ENCODE assay signal across 26 mouse cellular contexts in the genomic region with DNA sequence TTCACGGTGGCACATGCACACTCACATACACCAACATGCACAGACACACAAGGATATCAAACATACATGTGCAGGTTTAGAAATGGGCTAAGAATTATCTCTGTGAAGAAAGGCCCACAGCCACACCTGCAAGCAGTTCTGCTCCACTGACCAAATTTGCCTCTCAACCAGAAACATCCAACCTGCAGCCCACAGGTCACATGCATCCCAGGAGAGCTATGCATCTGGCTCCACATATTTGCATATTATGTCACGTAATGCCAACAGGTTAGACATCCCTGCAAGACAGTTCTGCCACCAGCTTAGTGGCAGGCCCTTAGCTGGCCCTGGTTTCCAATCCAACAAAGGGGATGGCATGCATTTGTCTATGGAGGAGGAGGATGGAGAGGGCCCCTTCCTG. TPM values are rescaled to one million over a fixed set of nuclear protein-coding genes. Genes with fewer than 3 reads are reported as not detected.
DNase-seq lines count a peak whose midpoint lies in the region; ATAC-seq and TF ChIP-seq lines count a peak whose summit lies in the region.
"Had no signal": no experiment of that assay in that cellular context is flagged by ENCODE, and none has a peak within 500 bp of the region (broad histone marks: within the 10 kb centered on the region; RNA-seq: fewer than 3 reads in every experiment).

No protein-coding gene starts in this region.

- no peak for TF ChIP-seq POLR2A in small intestine, adult 2 months (IDR thresholded peaks at IDR 0.05; ENCODE audit: low read depth, low read length)

- H3K27ac ChIP-seq in kidney, postnatal 0 days = 0 out of 2 replicates have a peak overlapping the region, but pooled peaks have one; percentile 25
- H3K27ac ChIP-seq in small intestine, adult 2 months (ENCODE audit: insufficient read depth, low read depth, low read length) = peak overlapping the region; percentile 26; the same call in 1 of the 2 replicates
- H3K27ac ChIP-seq in midbrain, embryonic 10.5 days (replicated peaks) = no peak overlapping the region
- H3K27ac ChIP-seq: forebrain, embryonic 10.5 days; forebrain, embryonic 13.5 days; heart, adult 2 months; heart, embryonic 10.5 days; heart, embryonic 13.5 days; hindbrain, embryonic 14.5 days had no signal

- 74% methylated on average over 2 of the region's 2 CpGs for WGBS in kidney, postnatal 0 days
- 85% methylated on average over 2 of the region's 2 CpGs for WGBS in small intestine, adult 2 months
- 96% methylated on average over 2 of the region's 2 CpGs for WGBS in midbrain, embryonic 10.5 days

- H3K36me3 ChIP-seq in kidney, postnatal 0 days (ENCODE audit: insufficient read depth, low read length) = no peaks in the 10 kb centered on the region
- H3K36me3 ChIP-seq in small intestine, adult 2 months (ENCODE audit: control insufficient read depth, insufficient read depth, low read length) = peaks cover 26% of the 10 kb centered on the region
- H3K36me3 ChIP-seq in midbrain, embryonic 10.5 days = peaks cover 3% of the 10 kb centered on the region; the same call in 1 of the 2 replicates
- H3K36me3 ChIP-seq: heart, embryonic 10.5 days; heart, embryonic 13.5 days had no signal

- no peak overlapping the region for H3K4me2 ChIP-seq in kidney, postnatal 0 days (ENCODE audit: low read length)
- H3K4me2 ChIP-seq: forebrain, embryonic 13.5 days; heart, embryonic 13.5 days; hindbrain, embryonic 14.5 days had no signal

- H3K27me3 ChIP-seq in kidney, postnatal 0 days (ENCODE audit: insufficient read depth, low read length) = no peaks in the 10 kb centered on the region
- no peaks in the 10 kb centered on the region for H3K27me3 ChIP-seq in small intestine, adult 2 months (ENCODE audit: control insufficient read depth, insufficient read depth, low read length)
- H3K27me3 ChIP-seq in midbrain, embryonic 10.5 days (ENCODE audit: low read depth, poor library complexity, severe bottlenecking) = no peaks in the 10 kb centered on the region
- H3K27me3 ChIP-seq: forebrain, embryonic 13.5 days had no signal

- H3K4me1 ChIP-seq in kidney, postnatal 0 days (replicated peaks; ENCODE audit: insufficient read depth, low read length) = peaks cover 28% of the 10 kb centered on the region
- peaks cover 62% of the 10 kb centered on the region for H3K4me1 ChIP-seq in small intestine, adult 2 months (ENCODE audit: control insufficient read depth, insufficient read depth, insufficient read length, low read length)
- peaks cover 16% of the 10 kb centered on the region for H3K4me1 ChIP-seq in midbrain, embryonic 10.5 days

- TF ChIP-seq CTCF in kidney, postnatal 0 days (IDR thresholded peaks at IDR 0.05; ENCODE audit: low read depth) = no peak
- no peak for TF ChIP-seq CTCF in small intestine, adult 2 months (IDR thresholded peaks at IDR 0.05; ENCODE audit: extremely low read depth, insufficient read length, insufficient replicate concordance, low read depth, low read length)

- DNase-seq in kidney, postnatal 0 days (ENCODE audit: low spot score) = no peak
- no peak for DNase-seq in kidney, postnatal 25 days
- peak; percentile 70 to 71 for DNase-seq in spleen, postnatal 36 days (ENCODE audit: low spot score in 2 of 2)
- DNase-seq in spleen, postnatal 4 days (ENCODE audit: low spot score in 2 of 2) = no peak
- DNase-seq in midbrain, embryonic 10.5 days (ENCODE audit: low spot score) = no peak
- DNase-seq in lung, postnatal 10 days = no peak
- DNase-seq: adrenal gland, adult 8-10 months; adrenal gland, postnatal 25 days; cerebellum, adult 11-12 months; cerebellum, adult 8-10 months; cerebellum, postnatal 10 days; cerebellum, postnatal 36 days; gastrocnemius, postnatal 10 days; gastrocnemius, postnatal 36 days; heart, adult 2 months; heart, postnatal 14 days; heart, postnatal 4 days had no signal

- no peak; the same call in 1 of the 2 replicates for ATAC-seq in kidney, postnatal 0 days (replicated peaks; ENCODE audit: low FRiP score, low read depth)
- ATAC-seq: activated CD4-positive, CD25-positive, alpha-beta regulatory T cell, adult 4 months; CD4-positive, CD25-positive, alpha-beta regulatory T cell, adult 4 months; forebrain, embryonic 13.5 days; forebrain, embryonic 16.5 days had no signal

- no peak overlapping the region for H3K9ac ChIP-seq in kidney, postnatal 0 days (ENCODE audit: low read depth, low read length)
- H3K9ac ChIP-seq: forebrain, embryonic 13.5 days; heart, embryonic 13.5 days; hindbrain, embryonic 14.5 days had no signal

- H3K4me3 ChIP-seq in kidney, postnatal 0 days (replicated peaks; ENCODE audit: low read depth, low read length) = no peak overlapping the region
- no peak overlapping the region for H3K4me3 ChIP-seq in small intestine, adult 2 months (ENCODE audit: low read depth, low read length)
- no peak overlapping the region for H3K4me3 ChIP-seq in midbrain, embryonic 10.5 days
- H3K4me3 ChIP-seq: forebrain, embryonic 10.5 days; forebrain, embryonic 13.5 days; heart, adult 2 months; heart, embryonic 10.5 days; heart, embryonic 13.5 days had no signal

- H3K9me3 ChIP-seq in kidney, postnatal 0 days (replicated peaks; ENCODE audit: low read length) = no peaks in the 10 kb centered on the region
- no peaks in the 10 kb centered on the region for H3K9me3 ChIP-seq in midbrain, embryonic 10.5 days (replicated peaks)
- H3K9me3 ChIP-seq: forebrain, embryonic 10.5 days; forebrain, embryonic 13.5 days; heart, embryonic 10.5 days; heart, embryonic 13.5 days had no signal

RNA-seq across cellular contexts. Expression of gene Kcnk5, which starts 13.6 kb away (rescaled TPM):
- 12.0 and 14.8 TPM in 2 replicates for polyA plus RNA-seq in kidney, postnatal 0 days (2015; fragmentation: Nextera tagmentation; extraction: Ambion mirVana)
- polyA plus RNA-seq in small intestine, adult 2 months (2012; rRNA removed) = 13.9 and 48.0 TPM in 2 replicates
- polyA plus RNA-seq in midbrain, embryonic 10.5 days (2016; fragmentation: Nextera tagmentation; extraction: Ambion mirVana) = 10.2 TPM in 2 replicates

RNA-seq across cellular contexts. Expression of gene Saysd1, which starts 29.7 kb away (rescaled TPM):
- polyA plus RNA-seq in kidney, postnatal 0 days (2015; fragmentation: Nextera tagmentation; extraction: Ambion mirVana) = 18.1 and 19.3 TPM in 2 replicates
- polyA plus RNA-seq in small intestine, adult 2 months (2012; rRNA removed) = 5.7 and 8.3 TPM in 2 replicates
- polyA plus RNA-seq in midbrain, embryonic 10.5 days (2016; fragmentation: Nextera tagmentation; extraction: Ambion mirVana) = 10.2 and 11.3 TPM in 2 replicates

Comparison
In these comparisons a context has a peak if more than half of its experiments do, and no peak if none do; other contexts are left out.
1. DNase-seq: peak in spleen, postnatal 36 days (2 of 2); none in kidney, postnatal 0 days (single experiment), kidney, postnatal 25 days (0 of 2), spleen, postnatal 4 days (0 of 2), midbrain, embryonic 10.5 days (single experiment) and lung, postnatal 10 days (single experiment).